Mouse (Mus musculus): ENCODE measurements at regions not wholly inside any gene's neighbourhood (a gene's known extent, or its start where the extent isn't known, plus 50 kb on each side); places are given as distances from the start of the nearest gene placed in this dataset.

DNA sequence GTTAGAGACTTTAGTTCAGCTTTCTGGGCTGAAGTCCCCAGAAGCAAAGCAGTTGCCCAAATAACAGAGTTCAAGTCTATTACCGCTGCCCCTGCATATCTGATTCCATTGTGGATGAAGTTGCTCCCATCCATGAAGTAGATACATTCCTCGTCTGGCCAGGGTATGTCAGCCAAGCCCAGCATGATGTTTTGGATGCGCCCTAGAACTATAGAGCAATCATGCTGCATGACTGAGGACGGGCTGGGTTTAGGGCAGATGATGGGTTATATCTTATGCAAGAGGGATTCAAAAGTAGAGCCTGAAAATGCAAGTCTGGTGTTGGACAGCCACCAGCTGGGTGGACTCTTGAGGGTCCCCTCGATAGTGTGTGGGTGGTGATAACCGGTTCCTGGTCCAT is 288.6 kb downstream of the Lyplal1 start:
- H3K4me2 ChIP-seq (replicated peaks; ENCODE audit: low read depth) = no peak overlapping the region
- H3K9ac ChIP-seq (ENCODE audit: low read depth, low read length) = no peak overlapping the region
- 90% methylated on average over 6 of the region's 6 CpGs for WGBS
- ATAC-seq = no peak
- H3K27me3 ChIP-seq (replicated peaks; ENCODE audit: control insufficient read depth, insufficient read depth, low read length) = no peaks in the 10 kb centered on the region
- no peak overlapping the region for H3K4me3 ChIP-seq (ENCODE audit: low read depth, low read length)
- H3K4me1 ChIP-seq (replicated peaks; ENCODE audit: control insufficient read depth, insufficient read depth, low read length) = no peaks in the 10 kb centered on the region
- H3K27ac ChIP-seq (ENCODE audit: low read depth, low read length) = no peak overlapping the region
- H3K36me3 ChIP-seq (ENCODE audit: control insufficient read depth, insufficient read depth) = no peaks in the 10 kb centered on the region
- no peaks in the 10 kb centered on the region for H3K9me3 ChIP-seq (ENCODE audit: control insufficient read depth)
- TF ChIP-seq CTCF (IDR thresholded peaks at IDR 0.05; ENCODE audit: low read depth) = no peak

DNA sequence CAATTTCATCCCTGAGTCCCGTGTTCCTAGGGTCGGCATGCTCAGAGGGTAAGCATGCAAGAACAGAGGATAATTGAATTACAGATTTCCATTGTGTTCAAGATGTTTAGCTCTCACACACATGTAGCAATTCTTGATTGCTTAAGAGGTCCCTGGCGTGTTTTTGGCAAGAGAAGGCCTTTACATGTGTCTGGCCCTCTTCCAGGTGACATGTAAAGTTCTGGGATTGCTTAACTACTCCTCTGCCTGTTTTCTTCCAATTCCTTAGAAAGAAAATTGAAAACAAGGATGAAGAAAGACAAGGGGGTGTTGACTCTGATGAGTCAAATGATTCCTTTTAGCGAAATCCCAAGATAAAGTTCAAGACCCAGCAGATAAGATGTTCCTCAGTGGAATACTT is 285.1 kb downstream of the Lyplal1 start:
- Histone ChIP-seq H3K4me1 (replicated peaks; ENCODE audit: control insufficient read depth, insufficient read depth, low read length) (no peaks in the 10 kb centered on the region), H3K27ac (ENCODE audit: low read depth, low read length) (no peak overlapping the region), H3K27me3 (replicated peaks; ENCODE audit: control insufficient read depth, insufficient read depth, low read length) (no peaks in the 10 kb centered on the region), H3K4me2 (replicated peaks; ENCODE audit: low read depth) (no peak overlapping the region), H3K9me3 (ENCODE audit: control insufficient read depth) (no peaks in the 10 kb centered on the region), H3K4me3 (ENCODE audit: low read depth, low read length) (no peak overlapping the region), H3K9ac (ENCODE audit: low read depth, low read length) (no peak overlapping the region), H3K36me3 (ENCODE audit: control insufficient read depth, insufficient read depth) (no peaks in the 10 kb centered on the region)
- WGBS = 83% methylated on average over 4 of the region's 4 CpGs
- no peak for ATAC-seq
- TF ChIP-seq CTCF (IDR thresholded peaks at IDR 0.05; ENCODE audit: low read depth) = no peak

DNA sequence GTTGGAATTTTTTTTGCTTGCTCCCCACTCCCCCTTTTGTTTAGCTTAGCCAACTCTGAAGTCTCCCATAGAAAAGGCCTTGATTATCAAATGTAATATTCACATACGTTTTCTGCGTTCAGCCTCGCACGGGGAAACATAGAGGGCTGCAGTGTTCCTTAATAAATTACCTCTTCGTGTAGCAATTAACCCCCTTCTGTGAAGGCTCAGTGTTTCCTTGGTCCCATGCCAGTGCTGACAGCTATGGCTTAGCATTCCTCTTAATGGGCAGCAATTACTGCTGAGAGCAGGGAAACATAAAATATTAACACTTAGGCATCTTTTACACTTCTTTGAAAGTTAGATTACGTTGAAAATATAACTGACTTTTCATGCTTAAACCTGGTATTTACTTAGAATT is 282.9 kb downstream of the Lyplal1 start:
- Histone ChIP-seq H3K27me3 (replicated peaks; ENCODE audit: control insufficient read depth, insufficient read depth, low read length) (no peaks in the 10 kb centered on the region), H3K9me3 (ENCODE audit: control insufficient read depth) (no peaks in the 10 kb centered on the region), H3K27ac (ENCODE audit: low read depth, low read length) (no peak overlapping the region), H3K9ac (ENCODE audit: low read depth, low read length) (no peak overlapping the region), H3K36me3 (ENCODE audit: control insufficient read depth, insufficient read depth) (no peaks in the 10 kb centered on the region), H3K4me3 (ENCODE audit: low read depth, low read length) (no peak overlapping the region), H3K4me1 (replicated peaks; ENCODE audit: control insufficient read depth, insufficient read depth, low read length) (no peaks in the 10 kb centered on the region), H3K4me2 (replicated peaks; ENCODE audit: low read depth) (no peak overlapping the region)
- WGBS = 53% methylated on average over 6 of the region's 6 CpGs
- TF ChIP-seq CTCF (IDR thresholded peaks at IDR 0.05; ENCODE audit: low read depth) = no peak
- ATAC-seq = no peak

DNA sequence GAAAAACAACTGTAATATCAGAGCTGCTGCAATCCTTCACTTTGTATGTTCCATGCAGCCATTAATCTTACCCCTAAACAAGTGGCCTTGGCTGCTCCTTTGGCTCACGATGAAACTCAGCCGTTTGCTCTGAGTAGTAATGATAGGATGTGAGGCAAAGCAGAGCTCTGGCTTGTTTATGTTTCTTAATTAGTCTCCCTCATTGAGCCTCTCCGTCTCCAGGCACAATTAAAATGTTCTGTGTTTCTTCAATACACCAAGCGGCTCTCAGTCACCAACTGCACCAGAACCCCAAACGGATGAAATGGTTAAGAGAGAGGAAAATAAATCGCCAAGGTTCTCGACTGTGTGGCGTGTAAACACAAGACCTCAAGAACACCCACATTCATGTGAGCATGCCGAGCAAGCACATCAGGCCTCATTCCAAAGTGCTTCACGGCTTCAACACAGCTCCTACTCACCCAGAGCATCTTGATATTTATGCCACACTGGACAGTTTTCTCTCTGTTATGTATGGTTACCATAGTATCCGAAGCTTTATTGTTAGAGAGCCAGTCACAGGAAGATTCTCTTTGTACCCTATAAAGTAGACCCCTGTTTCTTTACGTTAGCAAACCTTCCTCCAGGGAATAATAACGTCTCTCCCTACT is 280.4 kb downstream of the Lyplal1 start:
- 49% methylated on average over 13 of the region's 13 CpGs for WGBS
- no peaks in the 10 kb centered on the region for H3K9me3 ChIP-seq (ENCODE audit: control insufficient read depth)
- no peak for TF ChIP-seq CTCF (IDR thresholded peaks at IDR 0.05; ENCODE audit: low read depth)
- no peak overlapping the region for H3K4me3 ChIP-seq (ENCODE audit: low read depth, low read length)
- no peaks in the 10 kb centered on the region for H3K4me1 ChIP-seq (replicated peaks; ENCODE audit: control insufficient read depth, insufficient read depth, low read length)
- no peak for ATAC-seq
- no peak overlapping the region for H3K9ac ChIP-seq (ENCODE audit: low read depth, low read length)
- no peaks in the 10 kb centered on the region for H3K27me3 ChIP-seq (replicated peaks; ENCODE audit: control insufficient read depth, insufficient read depth, low read length)
- H3K4me2 ChIP-seq (replicated peaks; ENCODE audit: low read depth) = no peak overlapping the region
- no peak overlapping the region for H3K27ac ChIP-seq (ENCODE audit: low read depth, low read length)
- H3K36me3 ChIP-seq (ENCODE audit: control insufficient read depth, insufficient read depth) = no peaks in the 10 kb centered on the region

DNA sequence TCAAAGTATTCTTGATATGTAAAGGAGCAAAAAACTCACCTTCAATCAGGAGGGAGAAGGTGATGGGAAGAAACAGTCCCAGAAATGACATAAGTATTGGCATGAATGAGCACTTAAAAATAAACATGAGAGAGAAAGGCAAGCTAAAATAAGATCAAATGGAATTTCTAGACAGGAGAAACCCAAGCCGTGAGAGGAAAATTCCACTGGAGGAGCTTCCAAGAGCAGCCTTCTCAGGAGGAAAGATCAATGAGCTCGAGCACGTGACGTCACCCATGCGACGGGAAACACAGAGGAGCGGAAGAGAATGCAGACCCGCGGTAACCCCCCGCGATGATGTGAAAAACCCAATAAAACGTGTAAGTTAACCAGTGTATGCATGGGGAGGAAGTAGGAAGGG is 274.6 kb downstream of the Lyplal1 start:
- H3K4me3 ChIP-seq (ENCODE audit: low read depth, low read length) = no peak overlapping the region
- H3K4me1 ChIP-seq (replicated peaks; ENCODE audit: control insufficient read depth, insufficient read depth, low read length) = no peaks in the 10 kb centered on the region
- no peak overlapping the region for H3K9ac ChIP-seq (ENCODE audit: low read depth, low read length)
- 87% methylated on average over 12 of the region's 12 CpGs for WGBS
- no peak overlapping the region for H3K27ac ChIP-seq (ENCODE audit: low read depth, low read length)
- no peaks in the 10 kb centered on the region for H3K9me3 ChIP-seq (ENCODE audit: control insufficient read depth)
- H3K4me2 ChIP-seq (replicated peaks; ENCODE audit: low read depth) = no peak overlapping the region
- no peaks in the 10 kb centered on the region for H3K27me3 ChIP-seq (replicated peaks; ENCODE audit: control insufficient read depth, insufficient read depth, low read length)
- no peak for TF ChIP-seq CTCF (IDR thresholded peaks at IDR 0.05; ENCODE audit: low read depth)
- H3K36me3 ChIP-seq (ENCODE audit: control insufficient read depth, insufficient read depth) = no peaks in the 10 kb centered on the region
- no peak for ATAC-seq

DNA sequence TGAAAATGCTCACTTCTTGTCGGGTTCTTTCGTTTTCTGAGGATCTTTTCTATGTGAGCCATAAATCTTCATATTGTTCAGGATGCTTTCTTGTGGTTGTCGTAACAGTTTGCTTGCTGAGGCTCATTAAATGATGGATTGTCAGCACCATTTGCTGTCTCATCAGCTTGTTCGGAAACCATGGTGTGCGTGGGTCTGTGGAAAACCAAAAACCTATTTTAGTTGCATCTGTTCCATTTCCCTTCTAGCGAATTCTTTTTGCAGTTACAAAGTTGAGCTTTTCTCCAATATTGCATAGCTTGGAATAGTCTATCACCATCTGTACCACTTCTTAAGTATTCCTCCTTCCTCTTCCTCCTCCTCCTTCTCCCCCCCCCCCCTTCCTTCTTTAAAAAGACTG is 269.9 kb downstream of the Lyplal1 start:
- Histone ChIP-seq H3K27ac (ENCODE audit: low read depth, low read length) (no peak overlapping the region), H3K9ac (ENCODE audit: low read depth, low read length) (no peak overlapping the region), H3K9me3 (ENCODE audit: control insufficient read depth) (no peaks in the 10 kb centered on the region), H3K4me1 (replicated peaks; ENCODE audit: control insufficient read depth, insufficient read depth, low read length) (no peaks in the 10 kb centered on the region), H3K4me2 (replicated peaks; ENCODE audit: low read depth) (no peak overlapping the region), H3K36me3 (ENCODE audit: control insufficient read depth, insufficient read depth) (no peaks in the 10 kb centered on the region), H3K4me3 (ENCODE audit: low read depth, low read length) (no peak overlapping the region), H3K27me3 (replicated peaks; ENCODE audit: control insufficient read depth, insufficient read depth, low read length) (no peaks in the 10 kb centered on the region)
- no peak for ATAC-seq
- WGBS = 82% methylated on average over 6 of the region's 6 CpGs
- TF ChIP-seq CTCF (IDR thresholded peaks at IDR 0.05; ENCODE audit: low read depth) = no peak

DNA sequence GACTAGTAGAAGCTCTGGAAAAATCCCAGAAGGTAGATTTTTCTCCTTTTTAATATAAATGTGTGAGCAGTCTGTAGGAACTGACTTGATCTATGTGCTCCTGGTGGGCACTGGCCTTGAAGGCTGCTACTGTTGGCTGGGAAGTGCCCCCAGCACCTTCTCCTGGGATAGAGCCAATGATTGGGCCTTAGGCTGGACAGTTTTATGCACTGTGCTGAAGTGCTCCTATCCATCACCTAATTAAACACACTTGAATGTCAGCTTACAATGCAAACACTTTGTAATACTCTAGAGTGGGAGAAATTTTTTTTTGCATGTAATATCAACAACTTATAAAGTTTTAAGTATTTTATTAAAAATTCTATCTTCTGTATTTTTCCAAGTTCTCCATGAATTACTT is 266.5 kb downstream of the Lyplal1 start:
- H3K9ac ChIP-seq (ENCODE audit: low read depth, low read length) = no peak overlapping the region
- no peak for TF ChIP-seq CTCF (IDR thresholded peaks at IDR 0.05; ENCODE audit: low read depth)
- no peak overlapping the region for H3K4me3 ChIP-seq (ENCODE audit: low read depth, low read length)
- no peaks in the 10 kb centered on the region for H3K9me3 ChIP-seq (ENCODE audit: control insufficient read depth)
- H3K36me3 ChIP-seq (ENCODE audit: control insufficient read depth, insufficient read depth) = no peaks in the 10 kb centered on the region
- no peaks in the 10 kb centered on the region for H3K27me3 ChIP-seq (replicated peaks; ENCODE audit: control insufficient read depth, insufficient read depth, low read length)
- H3K4me1 ChIP-seq (replicated peaks; ENCODE audit: control insufficient read depth, insufficient read depth, low read length) = no peaks in the 10 kb centered on the region
- ATAC-seq = no peak
- no peak overlapping the region for H3K4me2 ChIP-seq (replicated peaks; ENCODE audit: low read depth)
- H3K27ac ChIP-seq (ENCODE audit: low read depth, low read length) = no peak overlapping the region

Data from intestine, postnatal 0 days (tissue).